Mouse (Mus musculus) G1E (cell line): Measurements from ENCODE around the gene Micu1.

Experiments
- CTCF ChIP-seq: IDR thresholded peaks from 2 replicates; pipeline ENCODE4 v1.5.1; 2012; ENCODE audit warnings: low read depth, low read length, inconsistent platforms, mixed read lengths
- GATA1 ChIP-seq: IDR thresholded peaks from 2 replicates; pipeline ENCODE4 v1.6.1; 2012; ENCODE audit warnings: borderline replicate concordance, low read length, inconsistent platforms, mixed read lengths

- TF ChIP-seq CTCF (no peak), GATA1 (no peak)
Observed at GRCm38 (mm10) chr10:59857157-59857556, 154.9 kb downstream of the Micu1 start.
